ENCODE assay signal across 17 mouse cellular contexts in the genomic region with DNA sequence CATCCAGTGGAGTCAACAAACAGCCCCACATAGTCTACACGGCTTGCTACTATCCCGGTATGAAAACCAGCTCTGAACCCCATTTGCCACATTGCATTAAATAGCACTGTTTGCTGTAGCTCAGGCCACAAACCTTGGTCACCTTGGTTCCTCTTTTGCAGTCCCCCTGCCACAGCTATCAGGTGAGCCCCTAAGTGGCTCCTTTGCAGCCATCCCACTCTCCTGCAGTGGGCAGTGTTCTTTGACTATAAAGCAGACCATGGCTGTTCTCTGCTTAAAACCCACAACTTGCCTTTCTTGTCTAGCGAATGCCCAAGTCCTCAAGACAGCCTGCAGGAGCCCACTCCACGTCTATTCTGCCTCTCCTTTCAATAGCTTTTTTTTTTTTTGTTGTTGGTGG. TPM values are rescaled to one million over a fixed set of nuclear protein-coding genes. Genes with fewer than 3 reads are reported as not detected.
DNase-seq lines count a peak whose midpoint lies in the region; ATAC-seq and TF ChIP-seq lines count a peak whose summit lies in the region.
"Had no signal": no experiment of that assay in that cellular context is flagged by ENCODE, and none has a peak within 500 bp of the region (broad histone marks: within the 10 kb centered on the region; RNA-seq: fewer than 3 reads in every experiment).

No protein-coding gene starts in this region.

- no peaks in the 10 kb centered on the region for H3K36me3 ChIP-seq in hindbrain, postnatal 0 days (ENCODE audit: insufficient read depth, low read length)
- no peaks in the 10 kb centered on the region for H3K36me3 ChIP-seq in hindbrain, embryonic 11.5 days (ENCODE audit: control insufficient read depth, insufficient read depth, low read length)
- H3K36me3 ChIP-seq in MEL (ENCODE audit: control insufficient read depth in 1 of 2, insufficient read depth in 2 of 2, low read length in 2 of 2) = peaks cover 3 to 24% of the 10 kb centered on the region in 2 experiments; a peak in 3 of 4 replicates
- H3K36me3 ChIP-seq in liver, embryonic 12.5 days = peaks cover 49% of the 10 kb centered on the region
- H3K36me3 ChIP-seq: heart, embryonic 15.5 days; limb, embryonic 12.5 days had no signal

- no peak for ATAC-seq in hindbrain, postnatal 0 days
- no peak for ATAC-seq in hindbrain, embryonic 11.5 days (ENCODE audit: low FRiP score)
- no peak for ATAC-seq in liver, embryonic 12.5 days
- ATAC-seq: lung, postnatal 0 days; Patski had no signal

- no peak overlapping the region for H3K4me2 ChIP-seq in hindbrain, postnatal 0 days (ENCODE audit: low read depth, low read length)
- H3K4me2 ChIP-seq in hindbrain, embryonic 11.5 days (replicated peaks; ENCODE audit: low read depth, low read length) = no peak overlapping the region
- H3K4me2 ChIP-seq in liver, embryonic 12.5 days = peak overlapping the region; percentile 72
- H3K4me2 ChIP-seq: heart, embryonic 15.5 days; hindbrain, embryonic 14.5 days; limb, embryonic 12.5 days had no signal

- H3K4me1 ChIP-seq in hindbrain, postnatal 0 days (ENCODE audit: insufficient read depth, low read length) = peaks cover 11% of the 10 kb centered on the region
- 0 out of 2 replicates have a peak, but pooled peaks cover 4% of the 10 kb centered on the region for H3K4me1 ChIP-seq in hindbrain, embryonic 11.5 days (replicated peaks; ENCODE audit: control insufficient read depth, insufficient read depth, low read length)
- peaks cover 16 to 34% of the 10 kb centered on the region in 2 experiments for H3K4me1 ChIP-seq in MEL (ENCODE audit: control insufficient read depth in 1 of 2, insufficient read depth in 2 of 2, low read length in 2 of 2)
- peaks cover 74% of the 10 kb centered on the region for H3K4me1 ChIP-seq in liver, embryonic 12.5 days

- intact Hi-C loops in left cerebral cortex, postnatal 4 days (cut with DNase I) = no loop called here

- DNase-seq in hindbrain, postnatal 0 days (ENCODE audit: low spot score) = no peak
- DNase-seq in hindbrain, embryonic 11.5 days (ENCODE audit: low spot score) = no peak
- peak; percentile 7 to 22 for DNase-seq in B cell, adult 2 months
- peak; percentile 55 for DNase-seq in MEL (ENCODE audit: low read depth, low spot score)
- no peak for DNase-seq in left cerebral cortex, postnatal 4 days
- DNase-seq in gastrocnemius, postnatal 25 days = no peak
- DNase-seq in right cerebral cortex, postnatal 25 days = no peak
- DNase-seq: adrenal gland, postnatal 36 days; cerebellum, postnatal 14 days; kidney, adult 18-20 months had no signal

- H3K27me3 ChIP-seq in hindbrain, postnatal 0 days (ENCODE audit: insufficient read depth, low read length) = no peaks in the 10 kb centered on the region
- no peaks in the 10 kb centered on the region for H3K27me3 ChIP-seq in hindbrain, embryonic 11.5 days (ENCODE audit: control insufficient read depth, insufficient read depth, low read length)
- no peaks in the 10 kb centered on the region for H3K27me3 ChIP-seq in MEL (ENCODE audit: control insufficient read depth in 1 of 2, insufficient read depth in 2 of 2, low read length in 2 of 2)
- H3K27me3 ChIP-seq in liver, embryonic 12.5 days (replicated peaks) = no peaks in the 10 kb centered on the region
- H3K27me3 ChIP-seq: CH12.LX; heart, embryonic 15.5 days; Patski had no signal

- no peak overlapping the region for H3K4me3 ChIP-seq in hindbrain, postnatal 0 days (ENCODE audit: low read length)
- no peak overlapping the region for H3K4me3 ChIP-seq in hindbrain, embryonic 11.5 days (ENCODE audit: low read depth, low read length)
- peak overlapping the region; percentile 13; a peak in 2 of 4 replicates for H3K4me3 ChIP-seq in MEL (ENCODE audit: control insufficient read depth in 1 of 2, insufficient read depth in 1 of 2, low read depth in 2 of 2, low read length in 2 of 2)
- H3K4me3 ChIP-seq in liver, embryonic 12.5 days = peak overlapping the region; percentile 74
- H3K4me3 ChIP-seq: heart, embryonic 15.5 days; limb, embryonic 12.5 days had no signal

- 60% methylated on average over 4 of the region's 4 CpGs for WGBS in hindbrain, postnatal 0 days
- 55% methylated on average over 4 of the region's 4 CpGs for WGBS in hindbrain, embryonic 11.5 days
- 36% methylated on average over 4 of the region's 4 CpGs for WGBS in liver, embryonic 12.5 days (ENCODE audit: insufficient replicate concordance)

- TF ChIP-seq POLR2A in MEL (IDR thresholded peaks at IDR 0.05; ENCODE audit: control insufficient read depth in 1 of 2, insufficient read depth in 1 of 2, low read depth in 1 of 2, low read length in 2 of 2, poor library complexity in 1 of 2) = no peak

- no peaks in the 10 kb centered on the region for H3K9me3 ChIP-seq in hindbrain, postnatal 0 days (ENCODE audit: low read length)
- no peaks in the 10 kb centered on the region for H3K9me3 ChIP-seq in hindbrain, embryonic 11.5 days (ENCODE audit: control insufficient read depth, low read length)
- no peaks in the 10 kb centered on the region for H3K9me3 ChIP-seq in MEL (replicated peaks; ENCODE audit: insufficient read depth, low read length)
- H3K9me3 ChIP-seq in liver, embryonic 12.5 days (replicated peaks) = no peaks in the 10 kb centered on the region
- H3K9me3 ChIP-seq: heart, embryonic 15.5 days; limb, embryonic 12.5 days had no signal

- TF ChIP-seq CTCF in hindbrain, postnatal 0 days (IDR thresholded peaks at IDR 0.05; ENCODE audit: low read depth) = peak; percentile 31
- TF ChIP-seq CTCF in MEL (IDR thresholded peaks at IDR 0.05 in 2 of 3, conservative IDR thresholded peaks at IDR 0.05 in 1 of 3; ENCODE audit: control insufficient read depth in 1 of 3, insufficient read depth in 1 of 3, low read depth in 2 of 3, low read length in 3 of 3, poor library complexity in 1 of 3, severe bottlenecking in 1 of 3) = peak in 2 of 3 experiments; percentile 20 to 22; a peak in 4 of 6 replicates

- peaks cover 5% of the 10 kb centered on the region for H3K79me2 ChIP-seq in MEL (ENCODE audit: control insufficient read depth, insufficient read depth, low read length, poor library complexity)

- no peak for TF ChIP-seq RAD21 in MEL (IDR thresholded peaks at IDR 0.05; ENCODE audit: low read depth, low read length)

- no peak for TF ChIP-seq EP300 in MEL (IDR thresholded peaks at IDR 0.05; ENCODE audit: low read depth in 1 of 2, low read length in 2 of 2)

- H3K27ac ChIP-seq in hindbrain, postnatal 0 days = no peak overlapping the region
- H3K27ac ChIP-seq in hindbrain, embryonic 11.5 days (ENCODE audit: low read depth, low read length) = no peak overlapping the region
- H3K27ac ChIP-seq in MEL (ENCODE audit: control insufficient read depth, low read depth, low read length) = peak overlapping the region; percentile 79
- peak overlapping the region; percentile 96 for H3K27ac ChIP-seq in liver, embryonic 12.5 days
- H3K27ac ChIP-seq: heart, embryonic 15.5 days; hindbrain, embryonic 14.5 days; limb, embryonic 12.5 days had no signal

- H3K9ac ChIP-seq in hindbrain, postnatal 0 days (replicated peaks; ENCODE audit: low read length) = no peak overlapping the region
- no peak overlapping the region for H3K9ac ChIP-seq in hindbrain, embryonic 11.5 days (ENCODE audit: low read depth, low read length)
- H3K9ac ChIP-seq in MEL (ENCODE audit: control insufficient read depth, low read depth, low read length, poor library complexity, severe bottlenecking) = peak overlapping the region; percentile 19
- peak overlapping the region; percentile 98 for H3K9ac ChIP-seq in liver, embryonic 12.5 days
- H3K9ac ChIP-seq: heart, embryonic 15.5 days; hindbrain, embryonic 14.5 days; limb, embryonic 12.5 days had no signal

RNA-seq across cellular contexts. Expression of a gene that starts 1.9 kb away (rescaled TPM):
- total RNA-seq in hindbrain, postnatal 0 days (2014; rRNA removed) = 3.6 and 3.8 TPM in 2 replicates
- 1.5 and 1.8 TPM in 2 replicates for polyA plus RNA-seq in hindbrain, postnatal 0 days (2015; fragmentation: Nextera tagmentation; extraction: Ambion mirVana)
- polyA plus RNA-seq in hindbrain, embryonic 11.5 days (2014; fragmentation: Nextera tagmentation; extraction: Ambion mirVana) = 4.6 and 4.8 TPM in 2 replicates
- total RNA-seq in MEL (2012; rRNA removed) = 16.9 and 31.9 TPM in 2 replicates
- 100 to 1,000 TPM in 1 of 2 experiments, not detected in 1; 117 TPM for polyA plus RNA-seq in MEL (2012; ENCODE audit: insufficient read depth in 1 of 2, insufficient read length in 2 of 2, low read depth in 1 of 2, low replicate concordance in 2 of 2, missing spikeins in 1 of 2)
- 94.8 TPM in 2 replicates for polyA plus RNA-seq in liver, embryonic 12.5 days (2016; fragmentation: Nextera tagmentation; extraction: Ambion mirVana)
- total RNA-seq in left cerebral cortex, postnatal 4 days (2021) = 1 to 10 TPM; 1.6 to 1.9 TPM
- total RNA-seq in gastrocnemius, postnatal 25 days (2021) = under 1 TPM; 0.32 to 0.41 TPM

RNA-seq across cellular contexts. Expression of a gene that starts 29.2 kb away (rescaled TPM):
- total RNA-seq in hindbrain, postnatal 0 days (2014; rRNA removed) = 9.9 and 10.3 TPM in 2 replicates
- 14.5 and 15.0 TPM in 2 replicates for polyA plus RNA-seq in hindbrain, postnatal 0 days (2015; fragmentation: Nextera tagmentation; extraction: Ambion mirVana)
- 15.8 and 18.5 TPM in 2 replicates for polyA plus RNA-seq in hindbrain, embryonic 11.5 days (2014; fragmentation: Nextera tagmentation; extraction: Ambion mirVana)
- total RNA-seq in MEL (2012; rRNA removed) = 16.5 and 22.6 TPM in 2 replicates
- polyA plus RNA-seq in MEL (2012; ENCODE audit: insufficient read depth in 1 of 2, insufficient read length in 2 of 2, low read depth in 1 of 2, low replicate concordance in 2 of 2, missing spikeins in 1 of 2) = 10 to 100 TPM in 1 of 2 experiments, not detected in 1; 12.6 TPM
- polyA plus RNA-seq in liver, embryonic 12.5 days (2016; fragmentation: Nextera tagmentation; extraction: Ambion mirVana) = 19.9 and 21.0 TPM in 2 replicates
- total RNA-seq in left cerebral cortex, postnatal 4 days (2021) = 10 to 100 TPM; 12.7 to 15.0 TPM
- total RNA-seq in gastrocnemius, postnatal 25 days (2021) = 1 to 10 TPM; 4.6 TPM

RNA-seq across cellular contexts. Expression of a gene that starts 30.9 kb away (rescaled TPM):
- total RNA-seq in hindbrain, postnatal 0 days (2014; rRNA removed) = 73.2 and 77.4 TPM in 2 replicates
- polyA plus RNA-seq in hindbrain, postnatal 0 days (2015; fragmentation: Nextera tagmentation; extraction: Ambion mirVana) = 101 and 103 TPM in 2 replicates
- 19.6 TPM in 2 replicates for polyA plus RNA-seq in hindbrain, embryonic 11.5 days (2014; fragmentation: Nextera tagmentation; extraction: Ambion mirVana)
- total RNA-seq in MEL (2012; rRNA removed) = 2.1 and 3.0 TPM in 2 replicates
- 1 to 10 TPM in 1 of 2 experiments, not detected in 1; 6.8 TPM for polyA plus RNA-seq in MEL (2012; ENCODE audit: insufficient read depth in 1 of 2, insufficient read length in 2 of 2, low read depth in 1 of 2, low replicate concordance in 2 of 2, missing spikeins in 1 of 2)
- polyA plus RNA-seq in liver, embryonic 12.5 days (2016; fragmentation: Nextera tagmentation; extraction: Ambion mirVana) = 5.0 and 5.2 TPM in 2 replicates
- 100 to 1,000 TPM in 1 of 2 experiments, 10 to 100 TPM in 1; 91.9 to 101 TPM for total RNA-seq in left cerebral cortex, postnatal 4 days (2021)
- total RNA-seq in gastrocnemius, postnatal 25 days (2021) = 1 to 10 TPM in 1 of 2 experiments, under 1 TPM in 1; 0.56 to 1.0 TPM

RNA-seq across cellular contexts. Expression of a gene that starts 35.2 kb away (rescaled TPM):
- 19.0 and 26.1 TPM in 2 replicates for total RNA-seq in hindbrain, postnatal 0 days (2014; rRNA removed)
- polyA plus RNA-seq in hindbrain, postnatal 0 days (2015; fragmentation: Nextera tagmentation; extraction: Ambion mirVana) = 49.2 and 50.8 TPM in 2 replicates
- polyA plus RNA-seq in hindbrain, embryonic 11.5 days (2014; fragmentation: Nextera tagmentation; extraction: Ambion mirVana) = 27.0 and 27.8 TPM in 2 replicates
- total RNA-seq in MEL (2012; rRNA removed) = 20.3 and 22.8 TPM in 2 replicates
- 10 to 100 TPM in 1 of 2 experiments, not detected in 1; 21.9 TPM for polyA plus RNA-seq in MEL (2012; ENCODE audit: insufficient read depth in 1 of 2, insufficient read length in 2 of 2, low read depth in 1 of 2, low replicate concordance in 2 of 2, missing spikeins in 1 of 2)
- polyA plus RNA-seq in liver, embryonic 12.5 days (2016; fragmentation: Nextera tagmentation; extraction: Ambion mirVana) = 48.0 and 50.9 TPM in 2 replicates
- total RNA-seq in left cerebral cortex, postnatal 4 days (2021) = 10 to 100 TPM; 29.4 to 30.5 TPM
- 10 to 100 TPM; 83.8 to 96.3 TPM for total RNA-seq in gastrocnemius, postnatal 25 days (2021)

RNA-seq across cellular contexts. Expression of a gene that starts 44.9 kb away (rescaled TPM):
- total RNA-seq in hindbrain, postnatal 0 days (2014; rRNA removed) = 25.0 and 30.5 TPM in 2 replicates
- 8.4 and 8.8 TPM in 2 replicates for polyA plus RNA-seq in hindbrain, postnatal 0 days (2015; fragmentation: Nextera tagmentation; extraction: Ambion mirVana)
- polyA plus RNA-seq in hindbrain, embryonic 11.5 days (2014; fragmentation: Nextera tagmentation; extraction: Ambion mirVana) = 23.4 and 25.2 TPM in 2 replicates
- 9.9 and 11.2 TPM in 2 replicates for total RNA-seq in MEL (2012; rRNA removed)
- polyA plus RNA-seq in MEL (2012; ENCODE audit: insufficient read depth in 1 of 2, insufficient read length in 2 of 2, low read depth in 1 of 2, low replicate concordance in 2 of 2, missing spikeins in 1 of 2) = 10 to 100 TPM; 15.3 to 44.3 TPM
- 12.8 and 15.2 TPM in 2 replicates for polyA plus RNA-seq in liver, embryonic 12.5 days (2016; fragmentation: Nextera tagmentation; extraction: Ambion mirVana)
- total RNA-seq in left cerebral cortex, postnatal 4 days (2021) = 10 to 100 TPM; 37.7 to 44.2 TPM
- 10 to 100 TPM; 16.0 to 16.6 TPM for total RNA-seq in gastrocnemius, postnatal 25 days (2021)

Comparison
In these comparisons a context has a peak if more than half of its experiments do, and no peak if none do; other contexts are left out.
1. DNase-seq: peak in B cell, adult 2 months (2 of 2) and MEL (single experiment); none in hindbrain, postnatal 0 days (single experiment), hindbrain, embryonic 11.5 days (single experiment), left cerebral cortex, postnatal 4 days (single experiment), gastrocnemius, postnatal 25 days (single experiment) and right cerebral cortex, postnatal 25 days (single experiment).
2. H3K27ac ChIP-seq: peak in MEL (single experiment) and liver, embryonic 12.5 days (single experiment); none in hindbrain, postnatal 0 days (single experiment) and hindbrain, embryonic 11.5 days (single experiment).
3. H3K4me3 ChIP-seq: peak in MEL (2 of 2) and liver, embryonic 12.5 days (single experiment); none in hindbrain, postnatal 0 days (single experiment) and hindbrain, embryonic 11.5 days (single experiment).
4. H3K9ac ChIP-seq: peak in MEL (single experiment) and liver, embryonic 12.5 days (single experiment); none in hindbrain, postnatal 0 days (single experiment) and hindbrain, embryonic 11.5 days (single experiment).
5. RNA of a gene that starts 30.9 kb away (total RNA-seq): 91.9 to 101 TPM in left cerebral cortex, postnatal 4 days and 73.2 to 77.4 TPM in hindbrain, postnatal 0 days; 2.1 to 3.0 TPM in MEL and 0.56 to 1.0 TPM in gastrocnemius, postnatal 25 days; every median in the first group is over 10 times any median in the second.